13 mouse cellular contexts compared by ENCODE assay signal in the genomic region with DNA sequence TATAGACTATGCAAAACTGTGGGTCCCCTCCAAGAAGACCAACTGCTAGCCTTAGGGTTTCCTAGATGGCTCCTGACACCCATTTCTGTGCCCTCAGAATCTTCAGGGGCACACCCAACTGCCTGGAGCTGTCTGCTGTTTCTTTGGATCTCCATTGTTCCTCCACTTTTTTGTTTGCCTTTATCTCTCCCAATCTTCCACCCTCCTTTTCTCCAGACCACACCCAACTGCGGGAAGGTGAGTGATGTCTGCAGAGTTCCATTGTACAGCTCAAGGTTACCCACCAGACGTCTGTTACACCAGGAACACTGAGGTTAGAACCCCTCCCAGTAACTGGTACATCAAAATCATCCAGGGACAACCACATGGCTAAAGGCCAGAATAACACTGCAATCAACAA.
"Had no signal": no experiment of that assay in that cellular context is flagged by ENCODE, and none has a peak within 500 bp of the region (broad histone marks: within the 10 kb centered on the region; RNA-seq: fewer than 3 reads in every experiment).

No protein-coding gene starts in this region.

- DNase-seq: liver, postnatal 0 days; lung, adult 2 months; lung, postnatal 14 days; lung, postnatal 4 days; midbrain, embryonic 14.5 days; retina, postnatal 1 day; right cerebral cortex, adult 18-20 months; right cerebral cortex, postnatal 25 days; right cerebral cortex, postnatal 4 days; spleen, adult 18-20 months; thymus, adult 18-20 months; thymus, postnatal 25 days; thymus, postnatal 4 days had no signal
